Mouse (Mus musculus) embryonic fibroblast, embryonic 13.5 days (primary cell): ENCODE data around the gene Ky. TPM values are rescaled to one million over a fixed set of nuclear protein-coding genes. Genes with fewer than 3 reads are reported as not detected.

Source experiments
- H3K27ac ChIP-seq: 2 replicates; pipeline ENCODE4 v1.5.1; 2012; ENCODE audit warnings: low read length, control low read depth, inconsistent platforms; ENCODE audit not compliant: insufficient read depth
- H3K4me1 ChIP-seq: 2 replicates; pipeline ENCODE4 v1.6.1; 2011; ENCODE audit warnings: low read length; ENCODE audit not compliant: control insufficient read depth, insufficient read depth
- H3K4me3 ChIP-seq: 2 replicates; pipeline ENCODE4 v1.5.1; 2011; ENCODE audit warnings: mild to moderate bottlenecking, control low read depth, low read length; ENCODE audit not compliant: insufficient read depth
- CTCF ChIP-seq: IDR thresholded peaks from 2 replicates; pipeline ENCODE4 v1.5.1; 2011; ENCODE audit warnings: mild to moderate bottlenecking, control low read depth, low read length, moderate library complexity, borderline replicate concordance; ENCODE audit not compliant: insufficient read depth
- POLR2A ChIP-seq: IDR thresholded peaks from 2 replicates; pipeline ENCODE4 v1.6.1; 2011; ENCODE audit warnings: low read depth, mild to moderate bottlenecking, control low read depth, low read length, moderate library complexity
- polyA plus RNA-seq: library from polyadenylated mRNA; stranded (reverse); fragments of >200 nt; gene quantifications from 2 replicates; pipeline ENCODE4 v1.2.4, GENCODE M21; 2011; ENCODE audit warnings: low read depth; ENCODE audit not compliant: missing spikeins, insufficient read length

The Ky gene
- polyA plus RNA-seq, 1 experiment, result not detected

GRCm38 (mm10) chr9:102502015-102502633, 3.4 kb upstream of the Ky start:
- Histone ChIP-seq H3K4me1 (no peaks in the 10 kb centered on the region), H3K27ac (no peak overlapping the region), H3K4me3 (no peak overlapping the region)
- TF ChIP-seq CTCF (no peak), POLR2A (no peak)

- H3K4me3 ChIP-seq, result no peak overlapping the region
- no peak overlapping the region for H3K27ac ChIP-seq
- H3K4me1 ChIP-seq, result no peaks in the 10 kb centered on the region
- no peak for TF ChIP-seq POLR2A
- no peak for TF ChIP-seq CTCF
Observed at GRCm38 (mm10) chr9:102504716-102505378, 703 bp upstream of the Ky start.

DNA sequence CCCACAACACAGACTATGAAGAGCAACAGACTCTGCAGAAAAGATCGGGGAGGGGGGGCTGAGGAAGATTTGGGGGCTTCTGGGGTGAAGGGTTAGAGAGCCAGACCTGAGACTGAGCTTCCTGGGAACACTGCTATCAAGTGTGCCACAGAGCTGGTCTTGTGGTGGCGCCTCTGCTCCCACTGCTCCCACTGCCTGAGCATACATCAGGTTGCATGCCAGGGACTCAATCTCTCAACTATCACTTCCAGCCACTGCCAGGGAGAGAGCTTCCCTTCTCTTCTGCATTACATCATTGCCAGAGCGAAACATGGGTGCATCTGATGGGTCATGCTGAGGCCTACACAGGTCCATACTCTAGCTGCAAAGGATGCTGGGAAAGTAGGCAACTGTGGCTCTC, 2.8 kb downstream of the Ky start:
- Histone ChIP-seq H3K4me3 (no peak overlapping the region), H3K4me1 (no peaks in the 10 kb centered on the region)
- TF ChIP-seq POLR2A (no peak), CTCF (no peak)

GRCm38 (mm10) chr9:102511423-102511822, 5.9 kb downstream of the Ky start:
- H3K4me1 ChIP-seq, result no peaks in the 10 kb centered on the region
- TF ChIP-seq CTCF (no peak), POLR2A (no peak)
- no peak overlapping the region for H3K4me3 ChIP-seq
- H3K27ac ChIP-seq, result no peak overlapping the region

More for the DNA sequence above, 2.8 kb downstream of the Ky start:
- H3K27ac ChIP-seq, result no peak overlapping the region

DNA sequence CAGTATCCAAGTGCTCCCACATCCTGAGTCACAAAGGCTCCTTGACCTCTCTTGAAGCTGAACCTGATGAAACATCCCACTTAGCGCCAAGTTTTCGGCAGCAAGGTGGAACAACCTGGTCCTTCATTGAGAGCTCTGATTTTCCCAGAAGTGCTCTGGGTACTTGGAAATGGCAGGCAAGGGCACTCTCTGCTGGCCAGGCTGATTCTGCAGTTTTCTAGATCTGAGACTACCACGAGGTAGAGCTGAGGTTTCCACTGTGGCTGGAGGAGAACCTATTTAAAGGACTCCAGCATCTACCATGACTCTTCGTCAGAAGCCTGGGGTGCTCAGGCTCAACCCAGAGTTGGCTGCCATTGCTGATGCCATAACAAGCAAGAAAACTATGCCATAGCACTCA, 8.0 kb downstream of the Ky start:
- Histone ChIP-seq H3K4me1 (no peaks in the 10 kb centered on the region), H3K4me3 (no peak overlapping the region), H3K27ac (no peak overlapping the region)
- TF ChIP-seq POLR2A, result no peak
- no peak for TF ChIP-seq CTCF

GRCm38 (mm10) chr9:102518443-102518842, 12.9 kb downstream of the Ky start:
- no peak overlapping the region for H3K27ac ChIP-seq

GRCm38 (mm10) chr9:102521396-102521795, 15.8 kb downstream of the Ky start:
- no peak overlapping the region for H3K4me3 ChIP-seq
- TF ChIP-seq POLR2A, result no peak
- TF ChIP-seq CTCF, result no peak
- H3K4me1 ChIP-seq, result no peaks in the 10 kb centered on the region
- H3K27ac ChIP-seq, result no peak overlapping the region

More at GRCm38 (mm10) chr9:102518443-102518842, 12.9 kb downstream of the Ky start:
- TF ChIP-seq POLR2A, result no peak
- no peak for TF ChIP-seq CTCF
- no peaks in the 10 kb centered on the region for H3K4me1 ChIP-seq
- no peak overlapping the region for H3K4me3 ChIP-seq

DNA sequence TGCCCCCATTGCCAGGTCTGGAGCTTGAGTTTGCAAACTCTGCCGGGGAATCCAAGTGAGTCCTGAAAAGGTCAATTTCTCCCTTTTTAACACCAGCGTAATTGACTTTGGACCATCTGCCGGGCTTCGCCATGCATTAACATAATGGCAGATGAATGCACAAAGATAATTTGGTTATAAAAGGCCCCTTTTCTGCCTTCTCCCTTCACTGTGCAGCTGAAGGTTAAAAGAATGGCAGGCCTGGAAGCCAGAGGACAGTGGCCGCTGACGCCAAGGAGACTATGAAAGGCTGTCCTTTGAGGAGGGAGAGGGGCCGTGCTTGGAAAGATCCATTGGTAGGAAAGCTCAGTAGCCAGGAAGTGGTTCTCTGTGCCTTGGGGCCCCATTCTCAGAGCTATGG, 22.6 kb downstream of the Ky start:
- no peak overlapping the region for H3K27ac ChIP-seq
- no peak overlapping the region for H3K4me3 ChIP-seq
- TF ChIP-seq CTCF, result no peak
- no peak for TF ChIP-seq POLR2A
- no peaks in the 10 kb centered on the region for H3K4me1 ChIP-seq

DNA sequence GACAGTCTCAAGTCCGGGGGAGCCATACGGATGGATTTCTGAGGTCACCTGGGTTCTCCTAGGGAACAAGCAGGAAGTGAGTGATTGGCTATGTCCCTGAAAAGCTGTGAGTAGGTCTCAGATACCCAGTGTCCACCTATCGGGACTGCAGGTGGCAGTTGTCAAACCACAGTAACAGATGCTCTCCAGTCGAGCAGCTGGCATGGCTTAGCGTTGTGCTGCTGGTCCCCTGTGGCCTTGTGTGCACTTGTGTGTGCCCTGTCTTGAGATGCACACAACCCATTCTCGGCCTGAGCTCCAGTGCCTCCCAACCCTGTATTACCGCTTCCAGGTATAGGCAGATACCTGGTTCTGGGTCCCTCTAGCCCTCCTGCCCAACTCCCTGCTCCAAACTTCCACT, 23.0 kb downstream of the Ky start:
- H3K27ac ChIP-seq, result no peak overlapping the region
- TF ChIP-seq POLR2A (no peak), CTCF (no peak)
- no peak overlapping the region for H3K4me3 ChIP-seq
- H3K4me1 ChIP-seq, result no peaks in the 10 kb centered on the region

- H3K4me1 ChIP-seq, result no peaks in the 10 kb centered on the region
- TF ChIP-seq CTCF, result no peak
- H3K4me3 ChIP-seq, result no peak overlapping the region
- H3K27ac ChIP-seq, result no peak overlapping the region
Observed at GRCm38 (mm10) chr9:102529008-102529407, 23.5 kb downstream of the Ky start.
